Mouse (Mus musculus) embryonic facial prominence, embryonic 14.5 days (tissue): ENCODE data around the gene Homer3. TPM values are rescaled to one million over a fixed set of nuclear protein-coding genes. Genes with fewer than 3 reads are reported as not detected.
A peak's percentile ranks its signal among the peaks of the same experiment; 100 is the strongest.

Experiments
- ATAC-seq: fragments of 200-750 bp; cut with Nextera tagmentation; 2 replicates; pipeline ENCODE4 v1.8.0; 2017; ENCODE audit warnings: low read depth, moderate number of reproducible peaks, moderate TSS enrichment
- DNase-seq: peaks from one replicate; pipeline ENCODE4 v3.0.0-alpha.2; 2015; ENCODE audit warnings: low spot score
- H3K27ac ChIP-seq: fragments of 300-500 bp; sonication (generic); replicated peaks from 2 replicates; pipeline ENCODE4 v1.5.1; 2014; ENCODE audit warnings: low read depth, mild to moderate bottlenecking, low read length, moderate library complexity
- H3K27me3 ChIP-seq: fragments of 300-500 bp; sonication (generic); replicated peaks from 2 replicates; pipeline ENCODE4 v1.6.1; 2014; ENCODE audit warnings: low read length; ENCODE audit not compliant: control insufficient read depth, insufficient read depth
- H3K36me3 ChIP-seq: fragments of 300-500 bp; sonication (generic); 2 replicates; pipeline ENCODE4 v1.6.1; 2014; ENCODE audit warnings: low read length, mixed read lengths; ENCODE audit not compliant: control insufficient read depth, insufficient read depth
- H3K4me1 ChIP-seq: fragments of 300-500 bp; sonication (generic); 2 replicates; pipeline ENCODE4 v1.6.1; 2014; ENCODE audit warnings: antibody characterized with exemption, low read length; ENCODE audit not compliant: control insufficient read depth, insufficient read depth
- H3K4me2 ChIP-seq: fragments of 300-500 bp; sonication (generic); 2 replicates; pipeline ENCODE4 v1.6.1; 2014; ENCODE audit warnings: low read depth, mild to moderate bottlenecking, low read length, moderate library complexity, mixed read lengths
- H3K4me3 ChIP-seq: fragments of 300-500 bp; sonication (generic); 2 replicates; pipeline ENCODE4 v1.5.1; 2014; ENCODE audit warnings: low read depth, mild to moderate bottlenecking, low read length
- H3K9ac ChIP-seq: fragments of 300-500 bp; sonication (generic); 2 replicates; pipeline ENCODE4 v1.6.1; 2014; ENCODE audit warnings: low read depth, mild to moderate bottlenecking, low read length, moderate library complexity, mixed read lengths
- H3K9me3 ChIP-seq: fragments of 300-500 bp; sonication (generic); 2 replicates; pipeline ENCODE4 v1.6.1; 2016; ENCODE audit warnings: low read length; ENCODE audit not compliant: control insufficient read depth
- WGBS: fragments of 180-500 bp; shearing (Covaris S2); extraction: QIAGEN DNeasy Blood & Tissue Kit; methylation state at CpG from one replicate; pipeline ENCODE4 v1.1.7; 2014; 5-methylcytosine and 5-hydroxymethylcytosine counted together
- polyA plus RNA-seq: library from polyadenylated mRNA; unstranded; fragments of >200 nt; fragmentation: Nextera tagmentation; extraction: Ambion mirVana; gene quantifications from 2 replicates; pipeline ENCODE4 v1.2.1, GENCODE M21; 2014

Homer3 gene
- polyA plus RNA-seq, 1 experiment from 2014 or later = 26.8 TPM

DNA sequence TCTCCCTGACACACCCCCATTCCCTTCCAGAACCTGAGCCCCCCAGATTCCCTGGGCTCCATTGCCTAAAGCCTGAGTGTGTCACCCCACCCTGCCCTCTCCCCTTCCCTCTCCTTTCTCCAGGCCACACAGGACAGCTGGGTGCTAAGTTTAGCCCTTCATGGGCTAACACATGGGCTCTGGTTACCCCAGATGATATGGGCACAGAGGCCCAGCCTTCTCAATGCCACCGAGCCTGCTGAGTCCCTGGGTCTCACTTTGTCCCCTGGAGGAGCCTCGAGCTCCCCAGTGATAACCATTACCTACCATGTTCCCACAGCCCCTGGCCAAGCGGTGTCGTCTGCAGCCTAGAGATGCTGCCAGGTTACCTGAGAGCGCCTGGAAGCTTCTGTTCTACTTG, 35.2 kb downstream of the Homer3 start:
- Histone ChIP-seq H3K9ac (no peak overlapping the region), H3K4me3 (no peak overlapping the region), H3K36me3 (peaks cover 23% of the 10 kb centered on the region), H3K27ac (no peak overlapping the region; the same call in 1 of the 2 replicates), H3K4me1 (peaks cover 20% of the 10 kb centered on the region), H3K27me3 (no peaks in the 10 kb centered on the region), H3K9me3 (no peaks in the 10 kb centered on the region), H3K4me2 (no peak overlapping the region; the same call in 1 of the 2 replicates)
- 77% methylated on average over 5 of the region's 5 CpGs for WGBS
- ATAC-seq (no peak), DNase-seq (no peak)

GRCm38 (mm10) chr8:70323716-70324115, 41.1 kb downstream of the Homer3 start:
- DNase-seq = no peak
- Histone ChIP-seq H3K27ac (no peak overlapping the region), H3K4me3 (no peak overlapping the region), H3K4me1 (no peaks in the 10 kb centered on the region), H3K4me2 (no peak overlapping the region), H3K27me3 (no peaks in the 10 kb centered on the region), H3K9me3 (no peaks in the 10 kb centered on the region), H3K36me3 (peaks cover 44% of the 10 kb centered on the region), H3K9ac (no peak overlapping the region)
- 86% methylated on average over 3 of the region's 3 CpGs for WGBS
- ATAC-seq = no peak

DNA sequence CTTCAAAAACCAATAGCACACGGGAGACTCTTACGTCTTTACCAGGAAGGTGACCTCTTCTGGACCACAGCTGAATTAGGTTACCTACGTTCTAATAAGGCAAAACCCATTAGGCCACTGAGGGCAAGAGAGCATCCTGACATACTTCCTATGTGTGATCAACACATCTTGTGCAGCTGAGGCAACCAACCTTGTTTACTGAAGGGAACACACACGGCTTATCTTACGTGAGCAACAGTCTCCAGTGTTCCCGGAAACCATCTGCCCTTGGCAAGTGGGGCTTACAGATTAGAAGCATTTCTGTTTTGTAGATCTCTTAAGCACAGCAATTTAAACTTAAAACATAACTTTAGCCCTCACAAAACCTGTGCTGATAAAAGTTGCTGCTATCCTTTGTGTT, 44.9 kb downstream of the Homer3 start:
- H3K4me3 ChIP-seq = no peak overlapping the region
- H3K4me2 ChIP-seq = no peak overlapping the region
- H3K9me3 ChIP-seq = no peaks in the 10 kb centered on the region
- peaks cover 7% of the 10 kb centered on the region for H3K4me1 ChIP-seq
- no peaks in the 10 kb centered on the region; the same call in 1 of the 2 replicates for H3K27me3 ChIP-seq
- DNase-seq (no peak), ATAC-seq (no peak)
- peaks cover 57% of the 10 kb centered on the region for H3K36me3 ChIP-seq
- WGBS = 93% methylated on average over 6 of the region's 6 CpGs
- no peak overlapping the region for H3K27ac ChIP-seq
- H3K9ac ChIP-seq = no peak overlapping the region

GRCm38 (mm10) chr8:70329124-70329834, 46.7 kb downstream of the Homer3 start, which contains the start of gene Gdf1:
Gdf1 (plus strand) TSS chr8:70329817.
- Histone ChIP-seq H3K4me1 (peaks cover 7% of the 10 kb centered on the region), H3K4me3 (peak within 1 kb of the TSS; percentile 13; the same call in 1 of the 2 replicates), H3K27me3 (no peaks in the 10 kb centered on the region; the same call in 1 of the 2 replicates), H3K9ac (peak within 1 kb of the TSS; percentile 17; the same call in 1 of the 2 replicates), H3K9me3 (no peaks in the 10 kb centered on the region), H3K27ac (no peak within 1 kb of the TSS), H3K36me3 (peaks cover 62% of the 10 kb centered on the region), H3K4me2 (peak within 1 kb of the TSS; percentile 43)
- ATAC-seq = no peak
- WGBS = 35% methylated on average over 13 of the region's 14 CpGs
- no peak for DNase-seq

DNA sequence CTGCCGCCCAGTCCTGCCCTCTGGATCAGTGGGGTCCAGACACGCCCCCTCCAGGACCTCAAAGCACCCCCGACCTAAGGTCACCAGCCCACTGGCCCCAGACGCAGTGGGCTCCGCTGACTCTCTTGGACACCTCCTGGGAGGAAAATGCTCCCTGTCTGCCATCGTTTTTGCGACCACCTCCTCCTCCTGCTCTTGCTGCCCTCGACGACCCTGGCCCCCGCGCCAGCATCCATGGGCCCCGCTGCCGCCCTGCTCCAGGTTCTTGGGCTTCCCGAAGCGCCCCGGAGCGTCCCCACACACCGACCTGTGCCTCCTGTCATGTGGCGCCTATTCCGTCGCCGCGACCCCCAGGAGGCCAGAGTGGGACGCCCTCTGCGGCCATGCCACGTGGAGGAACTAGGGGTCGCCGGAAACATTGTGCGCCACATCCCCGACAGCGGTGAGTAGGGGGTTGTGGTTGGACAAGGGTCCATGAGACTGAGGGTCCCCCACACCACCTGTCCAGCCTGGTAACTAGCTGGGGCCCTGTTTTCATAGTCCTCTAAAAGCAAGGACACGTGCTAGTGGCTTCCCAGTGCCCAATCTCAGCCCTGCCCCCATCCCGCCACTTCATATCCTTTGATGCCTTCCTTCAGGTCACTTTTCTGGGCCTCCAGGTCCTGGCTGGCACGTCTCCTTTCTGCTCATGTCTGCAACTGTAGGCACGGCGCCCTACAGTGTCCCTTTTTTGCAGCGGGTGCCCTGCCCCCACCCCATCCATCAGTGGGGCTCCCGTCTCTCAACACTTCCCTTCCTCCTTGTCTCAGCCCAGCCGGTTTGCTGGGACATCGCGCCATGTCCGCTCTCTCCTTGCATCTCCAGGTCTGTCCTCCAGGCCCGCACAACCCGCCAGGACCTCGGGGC, 47.5 kb downstream of the Homer3 start:
- H3K4me1 ChIP-seq = peaks cover 7% of the 10 kb centered on the region
- H3K9me3 ChIP-seq = no peaks in the 10 kb centered on the region
- H3K36me3 ChIP-seq = peaks cover 62% of the 10 kb centered on the region
- H3K9ac ChIP-seq = peak overlapping the region; percentile 17; the same call in 1 of the 2 replicates
- H3K27me3 ChIP-seq = no peaks in the 10 kb centered on the region; the same call in 1 of the 2 replicates
- WGBS = 12% methylated on average over 42 of the region's 45 CpGs
- ATAC-seq (peak; percentile 6), DNase-seq (no peak)
- no peak overlapping the region for H3K27ac ChIP-seq
- H3K4me3 ChIP-seq = peak overlapping the region; percentile 13; the same call in 1 of the 2 replicates
- H3K4me2 ChIP-seq = peak overlapping the region; percentile 43

DNA sequence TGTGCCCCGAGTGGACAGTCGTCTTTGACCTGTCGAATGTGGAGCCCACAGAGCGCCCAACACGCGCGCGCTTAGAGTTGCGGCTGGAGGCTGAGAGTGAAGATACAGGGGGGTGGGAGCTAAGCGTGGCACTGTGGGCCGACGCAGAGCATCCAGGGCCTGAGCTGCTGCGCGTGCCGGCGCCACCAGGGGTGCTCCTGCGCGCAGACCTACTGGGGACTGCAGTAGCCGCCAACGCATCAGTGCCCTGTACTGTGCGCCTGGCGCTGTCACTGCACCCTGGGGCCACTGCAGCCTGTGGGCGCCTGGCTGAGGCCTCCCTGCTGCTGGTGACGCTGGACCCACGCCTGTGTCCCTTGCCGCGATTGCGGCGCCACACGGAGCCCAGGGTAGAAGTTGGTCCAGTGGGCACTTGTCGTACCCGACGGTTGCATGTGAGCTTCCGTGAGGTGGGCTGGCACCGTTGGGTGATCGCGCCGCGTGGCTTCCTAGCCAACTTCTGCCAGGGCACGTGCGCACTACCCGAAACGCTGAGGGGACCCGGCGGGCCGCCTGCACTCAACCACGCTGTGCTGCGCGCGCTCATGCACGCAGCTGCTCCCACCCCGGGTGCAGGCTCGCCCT, 48.2 kb downstream of the Homer3 start:
- no peaks in the 10 kb centered on the region for H3K9me3 ChIP-seq
- no peak overlapping the region for H3K27ac ChIP-seq
- H3K4me3 ChIP-seq = no peak overlapping the region; the same call in 1 of the 2 replicates
- ATAC-seq (peak; percentile 79), DNase-seq (peak; percentile 72)
- H3K9ac ChIP-seq = peak overlapping the region; percentile 17; the same call in 1 of the 2 replicates
- no peaks in the 10 kb centered on the region; the same call in 1 of the 2 replicates for H3K27me3 ChIP-seq
- H3K4me1 ChIP-seq = peaks cover 7% of the 10 kb centered on the region
- H3K36me3 ChIP-seq = peaks cover 69% of the 10 kb centered on the region
- 39% methylated on average over 34 of the region's 53 CpGs for WGBS
- H3K4me2 ChIP-seq = peak overlapping the region; percentile 43

DNA sequence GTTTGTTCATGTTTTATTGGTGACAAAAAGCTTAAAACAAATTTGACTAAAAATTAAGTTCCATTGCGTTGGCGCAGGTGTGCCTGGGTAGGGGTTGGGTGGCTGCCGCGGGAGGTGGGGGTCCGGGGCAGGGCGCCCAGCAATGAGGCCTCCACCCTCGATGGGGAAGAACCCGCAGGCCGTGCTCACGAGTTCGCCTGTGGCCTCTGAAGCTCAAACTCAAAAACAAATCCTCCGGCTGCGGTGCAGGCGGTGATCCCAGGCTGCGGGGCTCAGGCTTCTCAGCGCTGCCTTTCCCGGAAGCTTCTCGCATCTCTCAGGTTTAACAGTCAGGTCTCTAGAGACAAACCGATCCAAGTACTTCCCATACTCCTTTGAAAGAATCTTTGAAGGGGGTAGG, 48.9 kb downstream of the Homer3 start:
- Histone ChIP-seq H3K4me1 (peaks cover 7% of the 10 kb centered on the region), H3K36me3 (peaks cover 76% of the 10 kb centered on the region), H3K27me3 (no peaks in the 10 kb centered on the region; the same call in 1 of the 2 replicates), H3K9me3 (no peaks in the 10 kb centered on the region), H3K27ac (no peak overlapping the region), H3K4me2 (no peak overlapping the region), H3K4me3 (no peak overlapping the region), H3K9ac (peak overlapping the region; percentile 35; the same call in 1 of the 2 replicates)
- no peak for DNase-seq
- WGBS = 60% methylated on average over 19 of the region's 19 CpGs
- ATAC-seq = no peak
